Mouse (Mus musculus): ENCODE measurements around the gene Ptprcap.

The Ptprcap gene

GRCm38 (mm10) chr19:4170723-4171392 lies 17.5 kb downstream of the Ptprcap start:
- no peak for DNase-seq

GRCm38 (mm10) chr19:4171393-4172290 lies 18.2 kb downstream of the Ptprcap start:
- DNase-seq = peak; percentile 41

GRCm38 (mm10) chr19:4172925-4173324 lies 19.5 kb downstream of the Ptprcap start:
- no peak for DNase-seq

GRCm38 (mm10) chr19:4175368-4175947 lies 22.1 kb downstream of the Ptprcap start, which contains the start of gene Carns1:
TSS of gene Carns1 (minus strand) at chr19:4175479.
- peak; percentile 56 for DNase-seq

GRCm38 (mm10) chr19:4180411-4180810 lies 27.0 kb downstream of the Ptprcap start:
- no peak for DNase-seq

- peak; percentile 87 for DNase-seq
Observed at GRCm38 (mm10) chr19:4181892-4182291, 28.5 kb downstream of the Ptprcap start.

- DNase-seq = no peak
Observed at GRCm38 (mm10) chr19:4183689-4184088, 30.3 kb downstream of the Ptprcap start.

- peak; percentile 44 for DNase-seq
Observed at GRCm38 (mm10) chr19:4184976-4185975, 31.9 kb downstream of the Ptprcap start.

- no peak for DNase-seq
Observed at GRCm38 (mm10) chr19:4187303-4187702, 33.9 kb downstream of the Ptprcap start.

- DNase-seq = no peak
Observed at GRCm38 (mm10) chr19:4189051-4189620, 35.7 kb downstream of the Ptprcap start.

- peak; percentile 70 for DNase-seq
Observed at GRCm38 (mm10) chr19:4190831-4191334, 37.5 kb downstream of the Ptprcap start, which contains the start of gene Tbc1d10c. TSS of gene Tbc1d10c (minus strand) at chr19:4191284.

GRCm38 (mm10) chr19:4191528-4192250 lies 38.3 kb downstream of the Ptprcap start, which contains the start of gene Ppp1ca:
TSS of gene Ppp1ca (plus strand) at chr19:4192065.
- peak; percentile 97 for DNase-seq

- no peak for DNase-seq
Observed at GRCm38 (mm10) chr19:4192251-4192985, 39.0 kb downstream of the Ptprcap start.

GRCm38 (mm10) chr19:4193129-4193528 lies 39.7 kb downstream of the Ptprcap start:
- DNase-seq = no peak

- no peak for DNase-seq
Observed at GRCm38 (mm10) chr19:4194021-4194724, 40.8 kb downstream of the Ptprcap start.

GRCm38 (mm10) chr19:4194776-4195650 lies 41.6 kb downstream of the Ptprcap start:
- DNase-seq = no peak

GRCm38 (mm10) chr19:4196048-4196447 lies 42.6 kb downstream of the Ptprcap start:
- DNase-seq = no peak

GRCm38 (mm10) chr19:4196548-4196947 lies 43.1 kb downstream of the Ptprcap start:
- no peak for DNase-seq
